13 mouse cellular contexts compared by ENCODE assay signal in genomic region chr4:128693207-128693606, GRCm38 (mm10). TPM values are rescaled to one million over a fixed set of nuclear protein-coding genes. Genes with fewer than 3 reads are reported as not detected.
DNase-seq lines count a peak whose midpoint lies in the region; ATAC-seq and TF ChIP-seq lines count a peak whose summit lies in the region.
"Had no signal": no experiment of that assay in that cellular context is flagged by ENCODE, and none has a peak within 500 bp of the region (broad histone marks: within the 10 kb centered on the region; RNA-seq: fewer than 3 reads in every experiment).

No protein-coding gene starts in this region.

- H3K36me3 ChIP-seq in intestine, embryonic 14.5 days (ENCODE audit: control insufficient read depth, insufficient read depth, low read length), result no peaks in the 10 kb centered on the region
- H3K36me3 ChIP-seq in intestine, postnatal 0 days (ENCODE audit: control insufficient read depth, insufficient read depth), result no peaks in the 10 kb centered on the region
- no peaks in the 10 kb centered on the region for H3K36me3 ChIP-seq in midbrain, postnatal 0 days (ENCODE audit: insufficient read depth, low read length)
- H3K36me3 ChIP-seq in midbrain, embryonic 11.5 days (ENCODE audit: control insufficient read depth, insufficient read depth, low read length), result no peaks in the 10 kb centered on the region
- H3K36me3 ChIP-seq in hindbrain, embryonic 14.5 days (replicated peaks; ENCODE audit: control insufficient read depth, insufficient read depth), result no peaks in the 10 kb centered on the region
- no peaks in the 10 kb centered on the region for H3K36me3 ChIP-seq in neural tube, embryonic 15.5 days
- H3K36me3 ChIP-seq: heart, embryonic 15.5 days; liver, embryonic 12.5 days had no signal

- H3K4me2 ChIP-seq in intestine, embryonic 14.5 days (ENCODE audit: low read length), result no peak overlapping the region
- no peak overlapping the region for H3K4me2 ChIP-seq in intestine, postnatal 0 days (replicated peaks; ENCODE audit: low read depth)
- H3K4me2 ChIP-seq in midbrain, postnatal 0 days (ENCODE audit: low read depth, low read length, poor library complexity, severe bottlenecking), result no peak overlapping the region
- H3K4me2 ChIP-seq in midbrain, embryonic 11.5 days, result no peak overlapping the region
- H3K4me2 ChIP-seq in hindbrain, embryonic 14.5 days (replicated peaks), result no peak overlapping the region
- no peak overlapping the region for H3K4me2 ChIP-seq in neural tube, embryonic 15.5 days
- H3K4me2 ChIP-seq: heart, embryonic 15.5 days; liver, embryonic 12.5 days had no signal

- peaks cover 75% of the 10 kb centered on the region for H3K4me1 ChIP-seq in intestine, embryonic 14.5 days (replicated peaks; ENCODE audit: control insufficient read depth, insufficient read depth, low read length)
- H3K4me1 ChIP-seq in intestine, postnatal 0 days (replicated peaks; ENCODE audit: control insufficient read depth, insufficient read depth, low read length), result no peaks in the 10 kb centered on the region
- H3K4me1 ChIP-seq in midbrain, postnatal 0 days (ENCODE audit: insufficient read depth, low read length), result peaks cover 18% of the 10 kb centered on the region; the same call in 1 of the 2 replicates
- peaks cover 2% of the 10 kb centered on the region; the same call in 1 of the 2 replicates for H3K4me1 ChIP-seq in midbrain, embryonic 11.5 days (ENCODE audit: control insufficient read depth, insufficient read depth, low read length)
- peaks cover 78% of the 10 kb centered on the region for H3K4me1 ChIP-seq in hindbrain, embryonic 14.5 days (replicated peaks; ENCODE audit: control insufficient read depth, insufficient read depth, low read length)
- peaks cover 98% of the 10 kb centered on the region for H3K4me1 ChIP-seq in neural tube, embryonic 15.5 days

- ATAC-seq in intestine, embryonic 14.5 days (replicated peaks; ENCODE audit: low FRiP score, low TSS enrichment, low read depth), result no peak
- no peak for ATAC-seq in intestine, postnatal 0 days
- no peak for ATAC-seq in midbrain, postnatal 0 days (ENCODE audit: low FRiP score)
- no peak for ATAC-seq in midbrain, embryonic 11.5 days (ENCODE audit: low FRiP score)
- no peak for ATAC-seq in hindbrain, embryonic 14.5 days (ENCODE audit: low FRiP score)
- no peak for ATAC-seq in neural tube, embryonic 15.5 days (ENCODE audit: low FRiP score)
- ATAC-seq: liver, embryonic 12.5 days had no signal

- no peaks in the 10 kb centered on the region for H3K9me3 ChIP-seq in intestine, embryonic 14.5 days (ENCODE audit: control insufficient read depth, low read length)
- H3K9me3 ChIP-seq in intestine, postnatal 0 days (ENCODE audit: control insufficient read depth), result no peaks in the 10 kb centered on the region
- no peaks in the 10 kb centered on the region for H3K9me3 ChIP-seq in midbrain, postnatal 0 days (ENCODE audit: low read length)
- no peaks in the 10 kb centered on the region for H3K9me3 ChIP-seq in midbrain, embryonic 11.5 days (ENCODE audit: control insufficient read depth, low read length)
- H3K9me3 ChIP-seq in hindbrain, embryonic 14.5 days (ENCODE audit: control insufficient read depth, low read length), result no peaks in the 10 kb centered on the region
- no peaks in the 10 kb centered on the region for H3K9me3 ChIP-seq in neural tube, embryonic 15.5 days (replicated peaks)
- H3K9me3 ChIP-seq: heart, embryonic 15.5 days; liver, embryonic 12.5 days; megakaryocyte, embryonic 14.5 days had no signal

- H3K27ac ChIP-seq in intestine, embryonic 14.5 days (ENCODE audit: low read depth), result peak overlapping the region; percentile 18; the same call in 1 of the 2 replicates
- no peak overlapping the region for H3K27ac ChIP-seq in intestine, postnatal 0 days (ENCODE audit: low read depth, low read length)
- no peak overlapping the region for H3K27ac ChIP-seq in midbrain, postnatal 0 days (ENCODE audit: low read depth, low read length)
- no peak overlapping the region for H3K27ac ChIP-seq in midbrain, embryonic 11.5 days (ENCODE audit: low read depth, low read length)
- peak overlapping the region; percentile 43; the same call in 1 of the 2 replicates for H3K27ac ChIP-seq in hindbrain, embryonic 14.5 days
- H3K27ac ChIP-seq in neural tube, embryonic 15.5 days (replicated peaks), result peak overlapping the region; percentile 54
- H3K27ac ChIP-seq: heart, embryonic 15.5 days; liver, embryonic 12.5 days had no signal

- H3K27me3 ChIP-seq in intestine, embryonic 14.5 days (replicated peaks; ENCODE audit: control insufficient read depth, insufficient read depth, low read length), result no peaks in the 10 kb centered on the region
- no peaks in the 10 kb centered on the region for H3K27me3 ChIP-seq in intestine, postnatal 0 days (replicated peaks; ENCODE audit: control insufficient read depth, insufficient read depth, low read length)
- no peaks in the 10 kb centered on the region for H3K27me3 ChIP-seq in midbrain, postnatal 0 days (ENCODE audit: insufficient read depth, low read length)
- H3K27me3 ChIP-seq in midbrain, embryonic 11.5 days (ENCODE audit: control insufficient read depth, insufficient read depth, low read length), result no peaks in the 10 kb centered on the region
- no peaks in the 10 kb centered on the region for H3K27me3 ChIP-seq in hindbrain, embryonic 14.5 days (ENCODE audit: control insufficient read depth, insufficient read depth, low read length)
- H3K27me3 ChIP-seq in neural tube, embryonic 15.5 days (replicated peaks), result no peaks in the 10 kb centered on the region
- H3K27me3 ChIP-seq: liver, embryonic 12.5 days; megakaryocyte, embryonic 14.5 days had no signal

- no peak overlapping the region for H3K9ac ChIP-seq in intestine, embryonic 14.5 days (ENCODE audit: low read length)
- H3K9ac ChIP-seq in intestine, postnatal 0 days (ENCODE audit: low read depth, low read length), result no peak overlapping the region
- H3K9ac ChIP-seq in midbrain, postnatal 0 days (replicated peaks; ENCODE audit: low read length, poor library complexity, severe bottlenecking), result no peak overlapping the region
- H3K9ac ChIP-seq in midbrain, embryonic 11.5 days (ENCODE audit: low read length), result no peak overlapping the region
- H3K9ac ChIP-seq in hindbrain, embryonic 14.5 days, result no peak overlapping the region
- no peak overlapping the region for H3K9ac ChIP-seq in neural tube, embryonic 15.5 days (replicated peaks)
- H3K9ac ChIP-seq: heart, embryonic 15.5 days; liver, embryonic 12.5 days had no signal

- WGBS in intestine, embryonic 14.5 days, result 52% methylated on average over 5 of the region's 5 CpGs
- WGBS in intestine, postnatal 0 days, result 51% methylated on average over 5 of the region's 5 CpGs
- WGBS in midbrain, postnatal 0 days, result 49% methylated on average over 5 of the region's 5 CpGs
- 56% methylated on average over 5 of the region's 5 CpGs for WGBS in midbrain, embryonic 11.5 days
- 36% methylated on average over 5 of the region's 5 CpGs for WGBS in hindbrain, embryonic 14.5 days
- 33% methylated on average over 5 of the region's 5 CpGs for whole genome bisulfite sequencing in neural tube, embryonic 15.5 days

- TF ChIP-seq CTCF in intestine, postnatal 0 days (IDR thresholded peaks at IDR 0.05; ENCODE audit: low read depth), result no peak
- TF ChIP-seq CTCF in midbrain, postnatal 0 days (IDR thresholded peaks at IDR 0.05), result no peak

- no peak for DNase-seq in intestine, embryonic 14.5 days (ENCODE audit: low spot score)
- DNase-seq in midbrain, postnatal 0 days (ENCODE audit: low spot score), result peak; percentile 57
- no peak for DNase-seq in midbrain, embryonic 11.5 days (ENCODE audit: low spot score, missing footprints)
- DNase-seq in hindbrain, embryonic 14.5 days (ENCODE audit: low spot score), result no peak
- no peak for DNase-seq in frontal cortex, postnatal 25 days (ENCODE audit: low spot score in 2 of 2)
- no peak for DNase-seq in thymus, postnatal 14 days
- DNase-seq: adrenal gland, postnatal 36 days; cerebellum, adult 8-10 months had no signal

- no peak overlapping the region for H3K4me3 ChIP-seq in intestine, embryonic 14.5 days (ENCODE audit: low read depth, low read length)
- no peak overlapping the region for H3K4me3 ChIP-seq in intestine, postnatal 0 days (ENCODE audit: low read depth, low read length)
- H3K4me3 ChIP-seq in midbrain, postnatal 0 days (ENCODE audit: low read depth, low read length), result no peak overlapping the region
- no peak overlapping the region for H3K4me3 ChIP-seq in midbrain, embryonic 11.5 days (ENCODE audit: low read depth, low read length)
- no peak overlapping the region for H3K4me3 ChIP-seq in hindbrain, embryonic 14.5 days (replicated peaks; ENCODE audit: low read length)
- H3K4me3 ChIP-seq in neural tube, embryonic 15.5 days (replicated peaks), result no peak overlapping the region
- H3K4me3 ChIP-seq: heart, embryonic 15.5 days; liver, embryonic 12.5 days had no signal

RNA-seq across cellular contexts. Expression of gene Phc2, which starts 38.7 kb away (rescaled TPM):
- polyA plus RNA-seq in intestine, embryonic 14.5 days (2014; fragmentation: Nextera tagmentation; extraction: Ambion mirVana), result 22.4 and 27.1 TPM in 2 replicates
- 22.9 and 25.4 TPM in 2 replicates for polyA plus RNA-seq in intestine, postnatal 0 days (2015; fragmentation: Nextera tagmentation; extraction: Ambion mirVana)
- total RNA-seq in midbrain, postnatal 0 days (2014; rRNA removed), result 64.3 and 66.1 TPM in 2 replicates
- polyA plus RNA-seq in midbrain, postnatal 0 days (2015; fragmentation: Nextera tagmentation; extraction: Ambion mirVana), result 31.4 and 34.8 TPM in 2 replicates
- polyA plus RNA-seq in midbrain, embryonic 11.5 days (2014; fragmentation: Nextera tagmentation; extraction: Ambion mirVana), result 85.6 and 110 TPM in 2 replicates
- polyA plus RNA-seq in hindbrain, embryonic 14.5 days (2014; fragmentation: Nextera tagmentation; extraction: Ambion mirVana), result 46.2 and 52.8 TPM in 2 replicates
- 47.6 and 54.5 TPM in 2 replicates for polyA plus RNA-seq in neural tube, embryonic 15.5 days (2015; fragmentation: Nextera tagmentation; extraction: Ambion mirVana)

Comparison
In these comparisons a context has a peak if more than half of its experiments do, and no peak if none do; other contexts are left out.
1. H3K27ac ChIP-seq: peak in intestine, embryonic 14.5 days (single experiment), hindbrain, embryonic 14.5 days (single experiment) and neural tube, embryonic 15.5 days (single experiment); none in intestine, postnatal 0 days (single experiment), midbrain, postnatal 0 days (single experiment) and midbrain, embryonic 11.5 days (single experiment).